Mouse (Mus musculus) liver, embryonic 11.5 days (tissue): ENCODE results near the gene Rin2. TPM values are rescaled to one million over a fixed set of nuclear protein-coding genes. Genes with fewer than 3 reads are reported as not detected.

Source experiments
- ATAC-seq: fragments of 200-750 bp; cut with Nextera tagmentation; replicated peaks from 2 replicates; pipeline ENCODE4 v1.8.0; 2017; ENCODE audit warnings: moderate number of reproducible peaks, mild to moderate bottlenecking, moderate TSS enrichment, moderate library complexity; ENCODE audit not compliant: low FRiP score
- DNase-seq: peaks from one replicate; pipeline ENCODE4 v3.0.0-alpha.2; 2017; ENCODE audit warnings: low spot score
- H3K27ac ChIP-seq: fragments of 300-500 bp; sonication (generic); 2 replicates; pipeline ENCODE4 v1.5.1; 2014; ENCODE audit warnings: mild to moderate bottlenecking, low read depth, low read length, control low read depth
- H3K27me3 ChIP-seq: fragments of 300-500 bp; sonication (generic); replicated peaks from 2 replicates; pipeline ENCODE4 v1.6.1; 2014; ENCODE audit warnings: low read length, mixed read lengths; ENCODE audit not compliant: control insufficient read depth, insufficient read depth
- H3K36me3 ChIP-seq: fragments of 300-500 bp; sonication (generic); 2 replicates; pipeline ENCODE4 v1.6.1; 2014; ENCODE audit warnings: mild to moderate bottlenecking, low read length, moderate library complexity, mixed read lengths; ENCODE audit not compliant: control insufficient read depth, insufficient read depth
- H3K4me1 ChIP-seq: fragments of 300-500 bp; sonication (generic); replicated peaks from 2 replicates; pipeline ENCODE4 v1.6.1; 2014; ENCODE audit warnings: low read length, mixed read lengths; ENCODE audit not compliant: control insufficient read depth, insufficient read depth
- H3K4me2 ChIP-seq: fragments of 300-500 bp; sonication (generic); 2 replicates; pipeline ENCODE4 v1.6.1; 2014; ENCODE audit warnings: mild to moderate bottlenecking, control low read depth, moderate library complexity
- H3K4me3 ChIP-seq: fragments of 300-500 bp; sonication (generic); 2 replicates; pipeline ENCODE4 v1.5.1; 2014; ENCODE audit warnings: low read depth, low read length, control low read depth
- H3K9ac ChIP-seq: fragments of 300-500 bp; sonication (generic); 2 replicates; pipeline ENCODE4 v1.6.1; 2014; ENCODE audit warnings: low read depth, low read length, control low read depth
- H3K9me3 ChIP-seq: fragments of 300-500 bp; sonication (generic); 2 replicates; pipeline ENCODE4 v1.6.1; 2016; ENCODE audit warnings: low read length, inconsistent platforms, mixed read lengths; ENCODE audit not compliant: control insufficient read depth
- WGBS: fragments of 180-500 bp; shearing (Covaris S2); extraction: QIAGEN DNeasy Blood & Tissue Kit; methylation state at CpG from one replicate; pipeline ENCODE4 v1.1.7; 2014; 5-methylcytosine and 5-hydroxymethylcytosine counted together
- polyA plus RNA-seq: library from polyadenylated mRNA; unstranded; fragments of >200 nt; fragmentation: Nextera tagmentation; extraction: Ambion mirVana; gene quantifications from 2 replicates; pipeline ENCODE4 v1.2.1, GENCODE M21; 2014

Gene Rin2
- polyA plus RNA-seq, 1 experiment from 2014 or later = 7.6 TPM

DNA sequence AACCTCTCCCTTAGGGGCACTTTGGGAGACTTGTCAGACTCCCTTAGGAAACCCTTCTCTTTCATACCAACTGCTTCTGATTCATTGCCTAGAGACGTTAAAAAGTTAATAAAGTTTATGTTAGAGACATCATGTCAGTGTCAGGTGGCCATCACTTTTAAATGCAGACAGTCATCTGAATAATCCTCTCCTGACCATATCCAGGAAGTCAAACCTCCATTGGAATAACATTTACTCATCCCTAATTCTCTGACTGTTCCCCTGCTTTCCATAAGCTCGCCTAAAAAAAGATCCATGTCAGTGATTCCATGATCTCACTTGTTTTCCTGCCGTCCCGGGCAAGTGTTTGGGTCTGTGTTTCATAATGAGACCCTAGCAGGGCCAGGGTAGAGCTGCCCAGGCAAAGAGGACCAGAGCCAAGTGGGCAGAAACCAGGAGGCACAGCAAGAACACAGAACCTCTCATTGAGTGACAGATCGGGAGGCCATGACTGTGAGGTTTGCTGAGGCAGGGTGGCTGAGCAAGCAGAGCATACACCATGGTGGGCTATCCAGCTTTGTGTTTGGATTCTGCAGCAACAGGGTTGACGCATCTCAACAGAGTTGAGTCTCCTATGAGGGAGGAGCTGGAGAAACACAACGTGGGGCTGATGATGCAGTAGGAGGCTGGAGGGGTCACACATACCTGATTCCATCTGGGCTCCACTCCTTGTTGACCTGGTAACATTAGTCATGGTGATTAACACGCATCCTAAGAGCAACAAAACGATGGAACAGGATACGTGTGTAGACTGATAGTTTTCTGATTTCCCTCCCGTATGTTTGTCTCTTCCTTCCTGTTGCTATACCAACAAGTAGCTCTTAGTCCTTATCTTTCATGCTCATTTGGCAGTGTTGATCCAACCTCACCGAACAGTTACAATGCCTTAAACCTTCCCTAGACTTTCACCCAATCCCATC is 81.1 kb downstream of the Rin2 start:
- no peak overlapping the region for H3K4me3 ChIP-seq
- 66% methylated on average over 12 of the region's 12 CpGs for WGBS
- H3K4me1 ChIP-seq = no peaks in the 10 kb centered on the region
- no peaks in the 10 kb centered on the region for H3K9me3 ChIP-seq
- no peak overlapping the region for H3K4me2 ChIP-seq
- DNase-seq = no peak
- no peaks in the 10 kb centered on the region for H3K27me3 ChIP-seq
- H3K9ac ChIP-seq = no peak overlapping the region
- H3K36me3 ChIP-seq = no peaks in the 10 kb centered on the region
- ATAC-seq = peak; percentile 20; the same call in 1 of the 2 replicates
- no peak overlapping the region for H3K27ac ChIP-seq

DNA sequence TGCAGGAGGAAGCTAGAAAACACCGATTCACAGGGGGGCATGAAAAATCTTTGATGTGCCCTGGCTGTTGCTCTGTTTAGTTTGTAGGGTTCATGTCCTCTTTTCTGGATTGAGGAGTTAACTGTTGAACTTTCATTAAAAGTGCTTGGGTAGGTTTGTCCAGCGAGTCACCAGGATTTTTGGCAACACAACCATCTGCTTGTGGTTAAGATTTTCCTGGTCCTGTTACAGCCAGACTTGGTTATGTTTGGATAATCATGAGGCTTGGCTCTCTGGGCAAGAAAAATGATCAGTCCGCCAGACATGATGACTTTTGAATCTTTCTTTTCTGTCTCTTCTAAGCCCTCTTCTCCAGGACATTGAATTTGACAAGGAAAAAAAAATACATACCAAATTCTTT is 85.1 kb downstream of the Rin2 start:
- 59% methylated on average over 3 of the region's 3 CpGs for WGBS
- no peaks in the 10 kb centered on the region for H3K27me3 ChIP-seq
- DNase-seq (no peak), ATAC-seq (no peak)
- no peak overlapping the region for H3K4me3 ChIP-seq
- H3K27ac ChIP-seq = no peak overlapping the region
- no peak overlapping the region for H3K9ac ChIP-seq
- no peaks in the 10 kb centered on the region for H3K4me1 ChIP-seq
- H3K9me3 ChIP-seq = no peaks in the 10 kb centered on the region
- no peaks in the 10 kb centered on the region for H3K36me3 ChIP-seq
- no peak overlapping the region for H3K4me2 ChIP-seq

- ATAC-seq = no peak
- Histone ChIP-seq H3K4me1 (no peaks in the 10 kb centered on the region), H3K36me3 (no peaks in the 10 kb centered on the region), H3K9me3 (no peaks in the 10 kb centered on the region), H3K27ac (no peak overlapping the region), H3K9ac (no peak overlapping the region), H3K4me3 (no peak overlapping the region), H3K4me2 (no peak overlapping the region), H3K27me3 (no peaks in the 10 kb centered on the region)
- no peak for DNase-seq
These were observed 86.4 kb downstream of the Rin2 start for GRCm38 (mm10) chr2:145761436-145761835.

DNA sequence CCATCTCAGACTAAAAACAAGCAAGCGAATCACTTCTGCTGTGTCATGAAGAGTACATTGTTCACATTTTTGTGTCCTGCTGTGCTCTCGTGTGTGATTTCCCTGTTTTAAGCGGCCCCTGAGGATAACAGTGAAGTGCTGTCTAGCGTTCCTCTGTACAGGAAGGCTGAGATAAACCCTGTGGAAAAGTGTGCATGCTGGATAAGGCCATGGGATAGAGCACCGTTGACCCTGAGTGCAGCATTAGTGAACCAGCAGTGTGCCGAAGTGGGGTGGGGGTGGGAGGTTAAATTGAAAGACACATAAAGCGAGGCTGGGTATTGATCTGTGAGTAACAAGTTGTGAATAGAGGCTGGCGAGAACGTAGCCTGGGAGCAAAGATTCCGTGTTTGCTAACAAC is 94.9 kb downstream of the Rin2 start:
- no peaks in the 10 kb centered on the region for H3K4me1 ChIP-seq
- no peak overlapping the region for H3K9ac ChIP-seq
- H3K4me2 ChIP-seq = no peak overlapping the region
- H3K27ac ChIP-seq = no peak overlapping the region
- no peaks in the 10 kb centered on the region for H3K9me3 ChIP-seq
- DNase-seq (no peak), ATAC-seq (no peak)
- 52% methylated on average over 10 of the region's 10 CpGs for WGBS
- no peaks in the 10 kb centered on the region for H3K27me3 ChIP-seq
- H3K36me3 ChIP-seq = no peaks in the 10 kb centered on the region
- no peak overlapping the region for H3K4me3 ChIP-seq

GRCm38 (mm10) chr2:145770730-145771536 is 95.9 kb downstream of the Rin2 start:
- Histone ChIP-seq H3K9me3 (no peaks in the 10 kb centered on the region), H3K27ac (no peak overlapping the region), H3K9ac (no peak overlapping the region), H3K27me3 (no peaks in the 10 kb centered on the region), H3K4me1 (no peaks in the 10 kb centered on the region), H3K36me3 (no peaks in the 10 kb centered on the region), H3K4me2 (no peak overlapping the region), H3K4me3 (no peak overlapping the region)
- DNase-seq (no peak), ATAC-seq (no peak)
- 86% methylated on average over 7 of the region's 7 CpGs for WGBS

GRCm38 (mm10) chr2:145783247-145783646 is 108.2 kb downstream of the Rin2 start:
- DNase-seq (no peak), ATAC-seq (no peak)
- Histone ChIP-seq H3K4me1 (peaks cover 13% of the 10 kb centered on the region), H3K9me3 (no peaks in the 10 kb centered on the region), H3K9ac (no peak overlapping the region), H3K4me3 (no peak overlapping the region), H3K4me2 (no peak overlapping the region), H3K27ac (no peak overlapping the region), H3K27me3 (no peaks in the 10 kb centered on the region), H3K36me3 (no peaks in the 10 kb centered on the region)
- 47% methylated on average over 6 of the region's 6 CpGs for WGBS

- Histone ChIP-seq H3K36me3 (no peaks in the 10 kb centered on the region), H3K27ac (no peak overlapping the region)
- WGBS = 67% methylated on average over 13 of the region's 13 CpGs
These were observed 109.4 kb downstream of the Rin2 start for GRCm38 (mm10) chr2:145784246-145784935.

GRCm38 (mm10) chr2:145784964-145785363 is 109.9 kb downstream of the Rin2 start:
- DNase-seq (no peak), ATAC-seq (no peak)
- no peak overlapping the region for H3K4me2 ChIP-seq
- no peaks in the 10 kb centered on the region for H3K27me3 ChIP-seq
- H3K9ac ChIP-seq = no peak overlapping the region
- no peak overlapping the region for H3K27ac ChIP-seq
- no peaks in the 10 kb centered on the region for H3K36me3 ChIP-seq
- no peaks in the 10 kb centered on the region for H3K9me3 ChIP-seq
- H3K4me1 ChIP-seq = peaks cover 13% of the 10 kb centered on the region
- no peak overlapping the region for H3K4me3 ChIP-seq
- WGBS = 76% methylated on average over 1 of the region's 1 CpGs

More at GRCm38 (mm10) chr2:145784246-145784935, 109.4 kb downstream of the Rin2 start:
- Histone ChIP-seq H3K9me3 (no peaks in the 10 kb centered on the region), H3K27me3 (no peaks in the 10 kb centered on the region), H3K4me2 (no peak overlapping the region), H3K4me3 (no peak overlapping the region), H3K4me1 (peaks cover 13% of the 10 kb centered on the region), H3K9ac (no peak overlapping the region)
- no peak for DNase-seq
- ATAC-seq = no peak
